Mouse (Mus musculus) forebrain, embryonic 10.5 days (tissue): ENCODE data around the gene Prpsap1. TPM values are rescaled to one million over a fixed set of nuclear protein-coding genes. Genes with fewer than 3 reads are reported as not detected.
"Not testable (repeated sequence)": the region's sequence is repeated elsewhere in the genome, so short reads cannot be mapped to it uniquely, and the experiment has no call there.

Experiments used
- DNase-seq: peaks from one replicate; pipeline ENCODE4 v3.0.0-alpha.2; 2017; ENCODE audit warnings: low spot score; ENCODE audit errors: extremely low spot score
- H3K27ac ChIP-seq: fragments of 300-500 bp; sonication (generic); 2 replicates; pipeline ENCODE4 v1.5.1; 2016; ENCODE audit warnings: mild to moderate bottlenecking
- H3K27me3 ChIP-seq: fragments of 300-500 bp; sonication (generic); 2 replicates; pipeline ENCODE4 v1.6.1; 2016; ENCODE audit warnings: mild to moderate bottlenecking; ENCODE audit not compliant: poor library complexity, severe bottlenecking
- H3K36me3 ChIP-seq: fragments of 300-500 bp; sonication (generic); replicated peaks from 2 replicates; pipeline ENCODE4 v1.6.1; 2016; ENCODE audit warnings: mild to moderate bottlenecking, moderate library complexity
- H3K4me1 ChIP-seq: fragments of 300-500 bp; sonication (generic); 2 replicates; pipeline ENCODE4 v1.6.1; 2016
- H3K4me3 ChIP-seq: fragments of 300-500 bp; sonication (generic); 2 replicates; pipeline ENCODE4 v1.5.1; 2016; ENCODE audit warnings: mild to moderate bottlenecking, moderate library complexity
- H3K9me3 ChIP-seq: fragments of 300-500 bp; sonication (generic); 2 replicates; pipeline ENCODE4 v1.6.1; 2016; ENCODE audit warnings: mild to moderate bottlenecking, moderate library complexity
- WGBS: fragments of 180-500 bp; shearing (Covaris S2); methylation state at CpG from one replicate; pipeline ENCODE4 v1.1.7; 2016; 5-methylcytosine and 5-hydroxymethylcytosine counted together
- polyA plus RNA-seq: library from polyadenylated mRNA; unstranded; fragments of >200 nt; fragmentation: Nextera tagmentation; extraction: Ambion mirVana; gene quantifications from 2 replicates; pipeline ENCODE4 v1.2.1, GENCODE M21; 2016

Gene Prpsap1
- polyA plus RNA-seq, 1 experiment from 2014 or later: 200 TPM

GRCm38 (mm10) chr11:116426852-116427575 lies 67.0 kb downstream of the Prpsap1 start:
- H3K4me1 ChIP-seq: peaks cover 26% of the 10 kb centered on the region
- no peak for DNase-seq
- no peaks in the 10 kb centered on the region for H3K36me3 ChIP-seq
- no peak overlapping the region for H3K4me3 ChIP-seq
- WGBS: 83% methylated on average over 6 of the region's 6 CpGs
- H3K27ac ChIP-seq: no peak overlapping the region
- no peaks in the 10 kb centered on the region for H3K9me3 ChIP-seq
- peaks cover 22% of the 10 kb centered on the region for H3K27me3 ChIP-seq

- not testable (repeated sequence) for H3K36me3 ChIP-seq, DNase-seq, H3K9me3 ChIP-seq, H3K4me3 ChIP-seq, H3K27ac ChIP-seq
- Histone ChIP-seq H3K4me1 (peaks cover 21% of the 10 kb centered on the region), H3K27me3 (peaks cover 15% of the 10 kb centered on the region; the same call in 1 of the 2 replicates)
- WGBS: 89% methylated on average over 11 of the region's 11 CpGs
Measured at GRCm38 (mm10) chr11:116426328-116426727, 67.7 kb downstream of the Prpsap1 start.

- Histone ChIP-seq H3K36me3 (no peaks in the 10 kb centered on the region), H3K27me3 (peaks cover 6% of the 10 kb centered on the region; the same call in 1 of the 2 replicates), H3K4me1 (peaks cover 15% of the 10 kb centered on the region), H3K9me3 (no peaks in the 10 kb centered on the region), H3K4me3 (no peak overlapping the region), H3K27ac (no peak overlapping the region)
- WGBS: 53% methylated on average over 8 of the region's 8 CpGs
- no peak for DNase-seq
Measured at GRCm38 (mm10) chr11:116424621-116425407, 69.2 kb downstream of the Prpsap1 start.

GRCm38 (mm10) chr11:116423782-116424620 lies 70.0 kb downstream of the Prpsap1 start:
- Histone ChIP-seq H3K4me1 (peaks cover 8% of the 10 kb centered on the region), H3K36me3 (no peaks in the 10 kb centered on the region), H3K27ac (no peak overlapping the region), H3K27me3 (0 out of 2 replicates have a peak, but pooled peaks cover 6% of the 10 kb centered on the region), H3K9me3 (no peaks in the 10 kb centered on the region), H3K4me3 (no peak overlapping the region)
- WGBS: 85% methylated on average over 10 of the region's 10 CpGs
- DNase-seq: no peak

DNA sequence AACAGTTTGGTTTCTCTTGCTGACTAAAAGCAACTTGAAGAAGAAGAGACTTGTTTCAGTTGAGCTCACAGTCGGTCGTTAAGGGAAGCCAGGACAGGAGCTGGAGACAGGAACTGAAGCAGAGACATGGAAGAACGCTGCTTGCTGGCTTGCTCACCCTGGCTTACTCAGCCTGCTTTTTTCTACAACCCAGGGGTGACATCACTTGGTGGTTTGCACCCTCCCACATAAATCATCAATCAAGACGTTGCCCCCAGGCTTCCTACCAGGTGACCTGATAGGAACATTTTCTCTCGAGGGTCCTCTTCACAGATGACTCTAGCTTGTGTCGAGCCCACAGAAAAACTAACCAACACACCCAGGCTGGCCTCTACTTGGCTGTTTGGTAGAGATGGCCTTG lies 70.8 kb downstream of the Prpsap1 start:
- no peaks in the 10 kb centered on the region for H3K36me3 ChIP-seq
- H3K4me3 ChIP-seq: no peak overlapping the region
- 0 out of 2 replicates have a peak, but pooled peaks cover 6% of the 10 kb centered on the region for H3K27me3 ChIP-seq
- no peak overlapping the region for H3K27ac ChIP-seq
- DNase-seq: no peak
- no peaks in the 10 kb centered on the region for H3K9me3 ChIP-seq
- peaks cover 14% of the 10 kb centered on the region for H3K4me1 ChIP-seq
- WGBS: 94% methylated on average over 6 of the region's 6 CpGs

- Histone ChIP-seq H3K4me1 (peaks cover 19% of the 10 kb centered on the region), H3K9me3 (no peaks in the 10 kb centered on the region), H3K36me3 (no peaks in the 10 kb centered on the region), H3K27ac (no peak overlapping the region), H3K4me3 (no peak overlapping the region), H3K27me3 (0 out of 2 replicates have a peak, but pooled peaks cover 6% of the 10 kb centered on the region)
- WGBS: 84% methylated on average over 2 of the region's 2 CpGs
- DNase-seq: no peak
Measured at GRCm38 (mm10) chr11:116422562-116422961, 71.4 kb downstream of the Prpsap1 start.

- peaks cover 23% of the 10 kb centered on the region for H3K4me1 ChIP-seq
- H3K4me3 ChIP-seq: no peak overlapping the region
- WGBS: 81% methylated on average over 6 of the region's 6 CpGs
- H3K9me3 ChIP-seq: no peaks in the 10 kb centered on the region
- no peak overlapping the region for H3K27ac ChIP-seq
- no peaks in the 10 kb centered on the region for H3K36me3 ChIP-seq
- no peak for DNase-seq
- H3K27me3 ChIP-seq: 0 out of 2 replicates have a peak, but pooled peaks cover 6% of the 10 kb centered on the region
Measured at GRCm38 (mm10) chr11:116421102-116421501, 72.9 kb downstream of the Prpsap1 start.

Other genes starting within 250 kb of the Prpsap1 start
- 99.3 and 105 TPM in 2 replicates for gene Srp68, start 220.0 kb downstream of the Prpsap1 start, polyA plus RNA-seq
- 0.07 TPM in 2 replicates for gene Galr2, start 213.3 kb downstream of the Prpsap1 start, polyA plus RNA-seq
- gene Exoc7, start 187.0 kb downstream of the Prpsap1 start, polyA plus RNA-seq: 56.5 and 60.5 TPM in 2 replicates
- 3.3 and 4.4 TPM in 2 replicates for gene Foxj1, start 158.8 kb downstream of the Prpsap1 start, polyA plus RNA-seq
- 5.5 and 5.7 TPM in 2 replicates for gene Rnf157, start 81.2 kb downstream of the Prpsap1 start, polyA plus RNA-seq
- 31.6 and 33.1 TPM in 2 replicates for gene Ubald2, start 60.1 kb downstream of the Prpsap1 start, polyA plus RNA-seq
- 0.16 and 0.24 TPM in 2 replicates for gene Qrich2, start 28.0 kb downstream of the Prpsap1 start, polyA plus RNA-seq
- 4.0 and 4.6 TPM in 2 replicates for gene Sphk1, start 36.7 kb upstream of the Prpsap1 start, polyA plus RNA-seq
- gene Ube2o, start 87.2 kb upstream of the Prpsap1 start, polyA plus RNA-seq: 9.2 and 10.5 TPM in 2 replicates
- not detected in 2 replicates for gene Aanat, start 92.2 kb upstream of the Prpsap1 start, polyA plus RNA-seq
- 3.5 and 4.0 TPM in 2 replicates for gene Rhbdf2, start 132.8 kb upstream of the Prpsap1 start, polyA plus RNA-seq
- gene Prcd, start 159.3 kb upstream of the Prpsap1 start, polyA plus RNA-seq: 0.62 and 1.1 TPM in 2 replicates
- gene Cygb, start 160.1 kb upstream of the Prpsap1 start, polyA plus RNA-seq: 2.5 and 2.9 TPM in 2 replicates